Mouse (Mus musculus) right cerebral cortex, adult 2 months (tissue): ENCODE data around the gene Ephb1.

Experiments used
- DNase-seq, 2 experiments: peaks; one replicate each; pipeline ENCODE4 v3.0.0; 2021 to 2022; ENCODE audit warnings: low spot score in 2 of 2

Gene Ephb1

DNA sequence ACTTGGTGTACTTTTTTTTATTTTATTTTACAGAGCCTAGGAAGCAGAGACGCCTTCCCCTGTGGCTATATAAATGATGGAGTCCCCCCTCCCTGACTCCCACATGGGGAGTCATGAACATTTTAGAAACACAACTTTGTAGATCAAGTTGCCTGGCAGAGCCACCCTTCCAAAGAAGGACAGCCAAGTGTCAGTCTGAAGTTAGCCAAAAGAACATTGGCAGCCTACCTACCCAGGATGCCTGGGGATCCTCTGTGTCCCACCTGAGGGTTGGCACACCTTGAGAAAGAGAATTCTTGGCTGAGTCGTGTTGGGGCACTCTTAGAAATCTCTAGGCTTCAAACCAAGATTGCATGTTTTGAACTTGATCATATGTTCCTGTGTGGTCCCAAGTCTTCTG is 360.4 kb downstream of the Ephb1 start:
- no peak for DNase-seq

DNA sequence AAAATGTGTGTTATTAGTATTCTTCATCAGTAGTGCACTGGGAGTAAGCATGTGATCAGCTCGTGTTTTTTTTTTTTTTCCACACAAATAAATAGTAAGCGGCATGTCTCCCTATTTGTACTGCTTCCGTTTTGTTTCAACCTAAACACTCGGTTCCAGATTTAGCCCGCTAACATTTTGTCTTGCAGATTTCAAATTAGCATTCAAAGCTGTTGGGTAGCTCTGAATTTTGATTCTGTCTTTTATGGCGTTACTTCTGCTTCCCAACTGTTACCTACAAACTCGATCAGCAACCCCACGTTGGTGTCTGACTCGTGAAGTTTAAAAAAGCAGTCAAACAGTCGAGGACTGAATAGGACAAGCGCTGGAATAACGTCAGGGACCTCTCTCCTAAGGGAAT is 363.7 kb downstream of the Ephb1 start:
- DNase-seq = no peak

DNA sequence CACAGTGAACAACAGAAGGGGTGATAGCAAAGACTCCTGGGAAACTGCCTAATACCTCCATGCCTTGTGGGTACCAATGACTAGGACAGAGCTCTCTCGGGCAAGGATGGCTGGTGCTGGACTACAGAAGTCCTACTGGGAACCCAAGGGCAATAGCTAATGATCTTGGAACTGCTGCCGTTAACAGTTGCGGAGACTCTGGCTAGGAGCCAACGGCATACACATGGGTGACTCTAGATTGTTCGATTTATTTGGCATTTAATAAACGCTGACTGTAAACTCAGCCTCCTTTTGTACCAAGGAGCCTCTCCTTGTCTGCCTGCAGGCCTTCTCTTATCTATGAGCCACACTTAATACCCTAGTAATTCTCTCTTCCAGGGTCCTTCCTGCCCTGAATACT is 364.5 kb downstream of the Ephb1 start:
- DNase-seq = no peak

DNA sequence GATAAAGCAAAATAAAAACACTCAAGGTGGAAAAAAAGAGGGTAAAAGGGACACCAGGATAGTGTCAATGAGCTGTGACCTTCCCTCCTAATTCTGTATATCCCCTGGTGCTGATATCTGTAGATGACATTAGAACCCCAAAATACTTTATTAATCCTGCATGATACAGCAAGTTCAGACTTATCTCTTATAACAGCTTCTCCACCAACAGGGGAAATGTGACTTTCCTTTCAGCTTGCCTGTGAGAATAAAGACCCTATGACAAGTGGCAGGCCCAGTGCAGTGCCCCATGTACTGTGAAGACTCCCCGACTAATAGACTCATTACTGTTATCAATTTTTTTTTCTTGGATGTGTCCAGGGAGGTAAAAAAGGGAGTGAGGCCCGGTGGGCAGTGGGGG is 367.6 kb downstream of the Ephb1 start:
- no peak for DNase-seq

DNA sequence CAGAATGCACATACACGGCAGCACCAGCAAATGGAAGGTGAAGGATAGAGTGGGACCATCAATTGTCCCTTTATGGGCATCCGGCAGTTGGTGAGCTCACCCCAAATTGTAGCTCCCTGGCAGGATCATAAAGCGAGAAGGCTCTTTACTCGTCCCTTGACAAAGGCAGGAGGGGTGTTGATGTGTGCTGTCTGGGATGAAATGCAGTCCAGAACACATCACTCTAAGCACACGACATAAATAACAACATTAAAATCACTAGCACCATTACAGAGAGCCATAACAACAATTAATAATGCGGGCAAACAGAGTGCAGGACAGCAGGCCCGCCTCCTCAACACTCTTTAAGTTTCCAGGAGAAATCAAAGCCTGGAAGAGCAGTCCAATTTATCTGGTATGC is 372.1 kb downstream of the Ephb1 start:
- no peak for DNase-seq

DNA sequence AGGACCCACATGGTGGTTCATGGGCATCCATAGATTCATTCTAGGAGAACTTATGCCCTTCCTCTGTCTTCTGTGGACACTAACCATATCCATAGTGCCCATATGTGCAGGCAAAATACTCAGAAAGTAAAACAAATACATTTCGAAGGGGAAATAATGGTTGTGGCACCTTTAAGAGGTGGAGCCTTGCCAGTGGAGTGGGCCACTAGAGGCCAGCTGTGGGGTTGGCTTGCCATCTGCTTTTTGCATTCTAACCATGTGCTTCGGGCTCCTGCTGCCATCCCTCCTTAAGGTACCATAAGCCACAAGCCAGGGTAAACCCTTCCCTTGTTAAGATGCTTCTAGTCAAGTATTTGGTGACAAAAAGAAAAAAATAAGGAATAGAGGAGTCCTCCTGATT is 373.3 kb downstream of the Ephb1 start:
- no peak for DNase-seq

DNA sequence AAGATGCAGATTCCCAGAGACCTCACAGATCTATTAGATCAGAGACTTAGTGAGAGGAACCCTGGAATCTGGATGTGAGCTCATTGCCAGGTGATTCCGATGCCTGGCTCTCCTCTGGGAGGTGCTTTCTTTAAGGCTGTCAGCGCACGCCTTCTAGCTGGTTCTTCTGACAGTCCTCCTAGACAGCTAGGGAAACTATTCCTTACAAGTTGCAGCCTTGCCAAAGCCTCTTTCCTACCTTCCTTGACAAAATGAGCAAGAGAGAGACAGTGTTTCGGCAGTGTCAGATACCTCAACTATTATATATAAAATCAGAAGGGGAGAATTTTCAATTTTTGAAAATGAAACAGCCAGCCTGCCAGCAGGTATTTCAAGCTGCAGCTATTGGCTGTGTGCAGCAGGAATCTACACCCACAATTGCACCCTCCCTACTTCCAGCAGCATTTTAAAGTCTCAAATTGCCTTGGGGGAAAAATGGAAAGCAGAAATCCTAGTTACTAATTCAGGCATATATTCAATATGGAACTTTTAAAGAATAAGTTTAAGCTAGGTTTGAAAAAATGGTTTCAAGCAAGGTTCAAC is 377.5 kb downstream of the Ephb1 start:
- no peak for DNase-seq

DNA sequence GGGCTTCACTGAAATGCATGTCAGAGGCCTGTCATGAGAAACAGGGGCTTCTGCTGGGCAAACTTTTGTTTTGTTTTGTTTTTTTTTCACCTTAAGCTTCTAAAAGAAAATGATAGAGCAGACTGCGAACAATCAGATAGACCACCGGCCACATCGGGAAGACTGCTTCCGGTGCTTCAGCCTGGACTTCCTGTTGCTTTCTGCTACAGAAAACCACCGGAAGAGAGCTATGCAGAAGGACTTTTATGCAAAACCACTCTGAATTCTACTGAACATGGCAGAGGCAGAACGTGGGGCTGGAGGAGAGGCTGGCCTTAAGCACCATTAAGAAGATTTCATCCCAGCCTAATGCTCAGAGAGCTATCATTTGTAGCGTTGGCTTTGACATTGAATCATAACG is 382.2 kb downstream of the Ephb1 start:
- no peak for DNase-seq

DNA sequence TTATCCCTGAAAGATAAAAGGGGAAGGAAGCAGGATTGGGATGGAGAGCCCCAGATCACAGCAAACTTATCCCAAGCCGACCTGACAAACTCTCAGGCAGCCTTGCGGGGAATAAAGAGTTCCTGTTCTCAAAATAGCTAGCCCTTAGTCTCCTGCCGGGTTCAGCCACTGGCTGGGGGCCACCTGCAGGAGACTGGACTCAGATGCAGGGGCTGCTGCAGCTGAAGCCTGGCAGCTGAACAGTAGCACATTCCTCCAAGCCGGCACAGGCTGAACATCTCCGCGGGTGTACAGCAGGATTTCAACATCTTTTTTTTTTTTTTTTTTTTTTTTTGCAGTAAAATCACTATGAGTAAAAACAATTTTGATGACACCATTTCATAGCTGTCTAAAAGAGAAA is 382.7 kb downstream of the Ephb1 start:
- DNase-seq = no peak

DNA sequence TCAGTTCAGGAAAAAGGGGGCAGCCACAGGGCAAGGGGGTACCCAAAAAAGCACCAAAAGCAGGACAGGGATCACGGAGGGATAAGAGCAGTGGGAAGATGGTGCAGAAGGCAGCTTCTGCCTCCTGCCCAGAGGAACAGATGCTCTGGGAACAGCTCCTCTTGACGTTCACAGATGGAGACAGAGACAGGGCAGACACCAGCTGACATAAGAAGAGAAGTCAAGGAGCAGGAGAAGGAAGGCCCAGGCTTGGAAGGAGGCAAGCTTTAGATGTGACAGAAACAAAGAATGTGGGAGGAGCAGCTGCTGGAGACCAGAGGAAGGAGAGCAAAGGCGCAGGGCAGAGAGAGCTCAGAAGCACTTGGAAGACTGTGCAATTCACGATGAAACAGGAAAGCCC is 398.3 kb downstream of the Ephb1 start:
- no peak for DNase-seq

DNA sequence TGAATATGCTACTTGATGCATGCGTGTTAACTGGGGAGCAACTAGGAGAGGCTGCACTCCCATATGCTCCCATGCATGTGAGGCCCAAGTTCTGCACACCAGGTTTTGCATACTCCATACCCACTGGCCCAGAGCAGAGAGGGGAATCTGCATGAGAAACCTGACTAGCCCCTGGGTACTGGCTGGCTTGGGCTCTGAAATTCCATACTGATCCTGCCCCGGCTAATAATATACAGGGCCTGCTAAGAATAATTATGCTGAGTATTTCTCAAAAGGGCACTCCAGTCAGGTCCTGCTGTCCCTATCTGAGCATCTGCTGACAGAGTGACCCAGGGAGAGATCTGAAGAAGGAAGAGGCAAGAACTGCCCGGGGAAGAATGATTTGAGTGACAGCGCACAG is 400.0 kb downstream of the Ephb1 start:
- no peak for DNase-seq

DNA sequence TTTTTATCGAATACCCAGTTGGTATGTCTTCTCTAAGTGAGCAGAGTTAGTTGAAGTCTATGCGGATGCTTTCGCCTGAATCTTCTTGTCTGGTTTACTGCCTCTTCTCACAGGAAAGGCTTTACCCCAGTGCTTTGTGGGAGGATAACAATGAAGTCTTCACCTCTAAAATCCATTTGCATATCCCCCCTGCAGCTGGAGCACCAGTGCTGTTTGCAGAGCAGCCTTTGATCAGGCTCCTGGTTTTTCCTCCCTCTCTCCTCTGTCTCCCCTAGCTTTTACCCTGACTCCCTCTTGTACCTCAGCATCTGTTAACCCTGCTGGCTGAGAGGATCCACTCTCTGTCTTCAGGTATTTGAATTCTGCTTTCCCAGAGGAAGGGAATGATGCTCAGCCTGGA is 404.4 kb downstream of the Ephb1 start:
- DNase-seq = no peak

DNA sequence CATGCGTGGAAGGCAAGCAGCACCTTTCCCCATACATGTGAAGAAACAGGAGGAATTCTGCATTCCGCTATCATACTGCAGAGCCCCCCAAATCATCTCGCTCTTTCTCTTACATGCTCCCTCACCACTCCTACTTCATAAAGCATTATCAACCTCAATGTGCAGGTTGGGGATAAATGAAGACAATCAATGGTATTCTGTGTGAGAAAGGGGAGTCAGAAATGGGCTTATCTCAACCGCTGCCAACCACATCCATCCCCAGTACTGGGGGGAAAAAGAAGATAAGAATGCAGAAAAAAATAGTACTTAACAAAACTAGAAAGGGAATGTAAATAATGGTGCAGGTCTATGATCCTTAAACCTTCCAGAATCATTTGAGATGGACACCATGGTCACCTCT is 408.7 kb downstream of the Ephb1 start:
- no peak for DNase-seq

DNA sequence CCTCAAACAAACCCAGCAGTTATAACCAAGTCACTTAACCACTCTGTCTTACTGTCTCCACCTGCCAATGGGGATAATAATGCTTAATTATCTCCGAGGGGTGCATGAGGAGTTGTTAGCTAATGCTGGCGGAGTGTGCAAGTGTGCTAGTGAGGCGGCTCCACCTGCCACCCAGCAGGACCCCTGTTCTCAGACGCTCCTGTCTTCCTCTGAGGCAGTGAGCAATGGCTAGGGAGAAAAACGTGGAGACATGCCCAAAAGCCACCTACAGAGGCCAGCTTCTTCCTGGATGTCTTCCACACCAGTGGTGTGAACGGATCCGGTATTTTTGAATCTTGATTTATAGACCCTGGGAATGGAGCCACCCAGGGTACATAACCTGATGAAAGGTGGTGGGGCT is 409.2 kb downstream of the Ephb1 start:
- DNase-seq = no peak

DNA sequence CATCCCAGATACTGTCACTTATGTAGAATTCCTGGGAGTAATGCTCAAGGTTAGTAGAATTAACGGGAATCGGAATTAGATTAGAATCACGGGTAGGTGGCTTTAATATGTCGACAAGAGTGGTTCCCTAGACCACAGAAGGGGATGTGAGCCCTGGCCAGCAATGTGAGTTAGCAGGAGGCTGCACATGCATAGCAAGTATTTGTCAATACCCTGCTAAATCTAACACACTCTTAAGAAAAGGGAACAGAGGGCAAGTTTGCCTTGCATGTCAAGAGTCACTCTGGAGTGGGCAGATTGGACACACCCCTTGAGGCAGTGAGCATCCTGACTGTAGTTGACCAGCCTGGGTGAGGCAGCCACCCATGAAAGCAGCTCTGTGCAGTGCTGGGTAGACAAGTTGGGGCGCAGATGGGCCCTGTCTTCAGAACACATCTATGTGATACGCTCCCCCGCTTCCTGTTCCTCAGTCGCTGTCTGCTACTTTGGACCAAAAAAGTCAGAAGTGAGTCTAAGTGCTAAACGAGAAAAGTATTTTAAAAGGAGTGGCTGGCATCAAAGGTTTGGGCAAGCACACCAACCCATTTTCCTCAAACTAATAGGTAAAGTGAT is 412.3 kb downstream of the Ephb1 start:
- DNase-seq = no peak

DNA sequence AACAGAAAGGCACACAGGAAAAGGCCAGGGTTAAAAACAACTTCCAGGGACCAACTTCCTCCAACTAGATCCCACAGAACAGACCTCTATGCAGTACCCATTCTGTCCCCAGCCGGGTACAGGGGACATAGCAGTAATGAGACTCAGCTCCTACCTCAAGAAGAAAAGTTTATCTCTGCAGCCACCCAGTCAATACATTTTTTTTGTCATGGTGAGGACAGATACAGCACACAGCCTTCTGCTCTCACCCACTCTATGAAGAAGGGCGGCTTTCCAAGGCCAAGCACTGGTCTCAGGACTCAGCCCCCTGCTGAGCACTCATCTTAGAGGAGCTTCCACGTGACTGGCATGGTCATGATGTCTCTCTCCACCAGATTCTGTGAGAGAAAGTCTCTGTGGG is 414.3 kb downstream of the Ephb1 start:
- no peak for DNase-seq

DNA sequence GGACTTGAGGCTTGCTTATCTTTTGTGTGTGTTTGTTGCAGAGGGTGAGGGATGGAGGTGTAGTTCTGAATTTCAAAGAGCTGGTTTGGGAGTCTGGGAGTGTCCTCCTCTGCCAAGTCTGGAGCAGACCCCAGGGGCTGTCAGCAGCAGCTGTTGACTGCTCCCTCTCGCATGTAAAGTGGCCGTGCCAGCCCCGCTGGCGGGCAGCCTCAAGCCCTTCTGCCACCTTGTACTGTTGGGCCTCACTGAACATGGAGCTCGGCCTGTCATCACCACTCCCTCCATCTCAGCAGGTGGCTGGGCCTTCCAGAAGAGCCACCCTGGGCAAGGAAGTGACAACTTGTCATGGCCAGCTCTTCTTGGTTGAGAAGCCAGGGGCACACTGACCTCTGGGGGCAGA is 415.5 kb downstream of the Ephb1 start:
- DNase-seq = no peak

DNA sequence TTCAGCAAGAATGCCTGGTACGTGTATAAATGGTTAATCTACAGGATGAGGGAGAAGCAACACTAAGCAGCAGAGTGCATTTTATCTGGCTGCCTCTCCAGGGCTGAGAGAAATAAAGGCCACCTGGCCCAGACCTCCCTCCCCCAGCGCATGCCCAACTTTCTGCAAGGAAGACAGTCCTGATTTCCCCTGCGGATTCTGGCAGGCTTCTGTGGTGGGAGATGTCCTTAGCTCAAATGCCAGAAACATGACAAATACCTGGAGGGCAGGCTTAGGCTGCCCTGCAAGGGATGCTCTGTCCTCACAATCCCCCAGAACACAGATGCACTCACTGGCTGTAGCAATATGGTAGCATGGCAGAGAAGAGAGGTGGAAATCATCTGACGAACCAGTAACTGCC is 416.4 kb downstream of the Ephb1 start:
- no peak for DNase-seq

DNA sequence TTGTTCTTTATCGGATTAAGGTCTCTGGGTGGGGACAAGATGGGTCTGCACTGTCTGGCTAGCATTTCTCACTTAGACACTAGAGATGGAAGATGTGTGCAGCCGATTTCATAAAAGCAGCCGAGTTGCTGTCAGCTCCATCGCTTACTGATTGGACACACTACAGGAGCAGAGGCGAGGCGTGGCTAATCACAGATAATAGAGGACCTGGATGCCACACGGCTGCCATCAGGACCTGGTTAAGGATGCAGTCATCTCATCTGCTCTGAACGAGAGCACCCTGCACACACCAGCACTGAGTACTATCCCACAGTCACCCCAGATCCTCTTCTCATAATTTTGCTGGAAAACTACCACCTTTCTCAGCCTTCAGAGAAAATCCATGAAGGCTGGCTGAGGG is 419.6 kb downstream of the Ephb1 start:
- no peak for DNase-seq

DNA sequence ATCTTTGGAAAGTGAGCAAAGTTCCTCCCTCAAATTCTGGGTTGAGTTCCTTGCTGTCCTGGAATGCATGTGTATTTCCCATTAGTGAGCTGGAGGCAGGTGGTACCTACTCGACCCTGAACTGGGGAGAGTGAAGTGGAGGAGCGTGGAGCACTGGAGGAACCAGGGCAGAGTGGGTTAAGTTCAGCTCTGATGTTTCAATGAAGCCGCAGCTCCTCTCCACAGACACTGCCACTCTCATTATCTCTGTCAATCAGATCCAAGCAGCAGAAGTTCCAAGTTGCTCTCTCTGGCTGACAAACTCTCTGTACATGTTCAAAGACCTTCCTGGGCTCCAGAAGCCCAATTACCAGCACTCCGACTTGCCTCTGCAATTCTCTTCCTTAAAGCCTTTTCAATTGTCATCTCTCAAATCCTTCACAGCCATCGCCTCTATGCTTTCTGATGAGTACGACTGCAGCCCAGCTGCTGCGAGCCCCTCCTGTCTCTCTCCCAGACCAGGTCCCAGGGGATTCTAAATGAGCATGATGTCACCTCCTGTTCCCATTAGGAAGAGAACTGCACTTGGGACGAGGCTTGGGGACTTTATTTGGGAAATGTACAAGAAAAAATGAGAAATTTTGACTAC is 420.4 kb downstream of the Ephb1 start:
- DNase-seq = no peak

DNA sequence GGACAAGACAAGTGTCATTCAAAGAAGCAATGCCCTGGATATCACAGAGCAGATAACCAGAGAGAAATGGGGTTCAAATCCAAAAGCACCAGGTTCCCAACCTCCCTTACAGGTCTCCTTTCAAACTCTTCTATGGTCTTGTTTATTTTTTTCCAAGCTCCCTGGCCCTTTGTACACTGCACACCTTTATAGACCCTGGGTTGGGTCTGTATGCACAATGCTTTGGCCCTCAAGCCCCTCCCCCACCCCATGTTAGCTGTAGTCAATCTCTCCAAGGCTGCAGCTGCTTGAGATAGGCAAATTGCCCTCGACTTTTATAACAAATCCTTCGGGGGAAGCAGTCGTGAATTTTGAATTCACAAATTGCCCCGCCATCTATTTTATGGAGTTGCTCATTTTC is 429.7 kb downstream of the Ephb1 start:
- no peak for DNase-seq

DNA sequence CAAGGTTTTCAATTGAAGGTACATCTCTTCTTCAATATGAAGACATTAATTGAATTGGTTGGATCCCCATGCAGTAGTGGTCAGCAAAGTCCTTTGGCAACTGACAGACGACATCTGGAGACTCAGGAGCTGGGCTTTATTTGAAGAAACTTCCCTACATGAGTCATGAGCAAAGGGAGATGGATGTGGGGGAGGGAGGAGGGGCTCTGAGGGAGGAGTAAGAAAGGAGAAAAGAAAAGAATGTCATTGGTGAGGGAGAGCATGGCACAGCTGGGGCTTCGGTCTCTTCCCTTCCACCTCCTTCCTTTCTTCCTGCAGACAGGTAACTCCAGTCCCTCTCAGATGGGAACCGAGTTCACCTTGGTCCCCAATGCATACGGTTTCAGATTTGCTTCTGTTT is 431.6 kb downstream of the Ephb1 start:
- DNase-seq = no peak

DNA sequence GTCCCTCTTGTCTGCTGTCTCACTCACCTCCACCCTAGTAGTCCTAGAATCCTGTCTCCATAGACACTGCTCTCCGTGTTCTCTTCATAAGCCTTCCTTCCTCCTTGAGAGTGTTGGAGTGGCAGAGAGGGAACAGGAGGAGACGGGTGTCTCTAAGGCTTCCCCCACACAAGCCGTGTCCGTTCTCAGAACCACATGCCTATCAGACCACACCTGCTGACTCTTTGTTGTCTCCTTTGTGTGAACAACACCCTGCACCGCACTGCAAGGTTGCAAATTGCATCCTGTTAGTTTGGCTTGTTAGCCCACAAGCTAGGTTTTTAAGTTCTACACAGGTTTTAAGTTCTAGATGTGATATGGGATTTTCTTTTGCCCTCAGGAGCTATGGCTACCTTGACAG is 435.2 kb downstream of the Ephb1 start:
- no peak for DNase-seq

DNA sequence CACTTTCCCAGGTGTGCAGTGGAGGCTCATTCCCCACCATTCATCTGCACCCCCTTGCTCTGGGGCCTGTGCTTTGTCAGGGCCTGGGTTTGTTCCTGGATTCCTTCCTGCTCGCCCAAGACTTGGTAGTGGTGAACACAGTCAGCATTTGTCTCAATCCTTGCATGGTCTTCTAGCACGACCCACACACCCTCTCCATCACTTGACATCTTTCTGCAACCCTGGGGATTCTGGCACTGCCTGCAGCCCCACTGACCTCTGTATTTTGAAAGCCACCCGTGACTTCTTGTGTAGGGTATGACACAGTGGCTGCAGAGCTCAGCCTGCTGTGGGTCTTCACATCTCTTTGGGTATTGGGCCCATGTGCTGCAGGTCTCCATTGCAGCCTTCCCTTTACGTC is 435.7 kb downstream of the Ephb1 start:
- no peak for DNase-seq
